Mouse (Mus musculus) neural tube, embryonic 12.5 days (tissue): ENCODE measurements around the gene Kdelr2. TPM values are rescaled to one million over a fixed set of nuclear protein-coding genes. Genes with fewer than 3 reads are reported as not detected.
"Not testable (repeated sequence)": the region's sequence is repeated elsewhere in the genome, so short reads cannot be mapped to it uniquely, and the experiment has no call there.

Source experiments
- ATAC-seq: fragments of 200-750 bp; cut with Nextera tagmentation; 2 replicates; pipeline ENCODE4 v1.8.0; 2017; ENCODE audit warnings: low read depth, mild to moderate bottlenecking, moderate TSS enrichment, moderate library complexity; ENCODE audit not compliant: low FRiP score
- H3K27ac ChIP-seq: fragments of 300-500 bp; sonication (generic); 2 replicates; pipeline ENCODE4 v1.5.1; 2016
- H3K27me3 ChIP-seq: fragments of 300-500 bp; sonication (generic); replicated peaks from 2 replicates; pipeline ENCODE4 v1.6.1; 2016; ENCODE audit warnings: mild to moderate bottlenecking
- H3K36me3 ChIP-seq: fragments of 300-500 bp; sonication (generic); 2 replicates; pipeline ENCODE4 v1.6.1; 2016; ENCODE audit warnings: mild to moderate bottlenecking
- H3K4me1 ChIP-seq: fragments of 300-500 bp; sonication (generic); 2 replicates; pipeline ENCODE4 v1.6.1; 2016
- H3K4me2 ChIP-seq: fragments of 300-500 bp; sonication (generic); replicated peaks from 2 replicates; pipeline ENCODE4 v1.6.1; 2016; ENCODE audit warnings: mild to moderate bottlenecking
- H3K4me3 ChIP-seq: fragments of 300-500 bp; sonication (generic); 2 replicates; pipeline ENCODE4 v1.5.1; 2016
- H3K9ac ChIP-seq: fragments of 300-500 bp; sonication (generic); 2 replicates; pipeline ENCODE4 v1.6.1; 2016; ENCODE audit warnings: mild to moderate bottlenecking
- H3K9me3 ChIP-seq: fragments of 300-500 bp; sonication (generic); 2 replicates; pipeline ENCODE4 v1.6.1; 2016; ENCODE audit warnings: mild to moderate bottlenecking
- WGBS: fragments of 180-500 bp; shearing (Covaris S2); methylation state at CpG from one replicate; pipeline ENCODE4 v1.1.7; 2016; 5-methylcytosine and 5-hydroxymethylcytosine counted together
- polyA plus RNA-seq: library from polyadenylated mRNA; unstranded; fragments of >200 nt; fragmentation: Nextera tagmentation; extraction: Ambion mirVana; gene quantifications from 2 replicates; pipeline ENCODE4 v1.2.1, GENCODE M21; 2016

The Kdelr2 gene
- polyA plus RNA-seq, 1 experiment from 2014 or later, result 164 TPM

DNA sequence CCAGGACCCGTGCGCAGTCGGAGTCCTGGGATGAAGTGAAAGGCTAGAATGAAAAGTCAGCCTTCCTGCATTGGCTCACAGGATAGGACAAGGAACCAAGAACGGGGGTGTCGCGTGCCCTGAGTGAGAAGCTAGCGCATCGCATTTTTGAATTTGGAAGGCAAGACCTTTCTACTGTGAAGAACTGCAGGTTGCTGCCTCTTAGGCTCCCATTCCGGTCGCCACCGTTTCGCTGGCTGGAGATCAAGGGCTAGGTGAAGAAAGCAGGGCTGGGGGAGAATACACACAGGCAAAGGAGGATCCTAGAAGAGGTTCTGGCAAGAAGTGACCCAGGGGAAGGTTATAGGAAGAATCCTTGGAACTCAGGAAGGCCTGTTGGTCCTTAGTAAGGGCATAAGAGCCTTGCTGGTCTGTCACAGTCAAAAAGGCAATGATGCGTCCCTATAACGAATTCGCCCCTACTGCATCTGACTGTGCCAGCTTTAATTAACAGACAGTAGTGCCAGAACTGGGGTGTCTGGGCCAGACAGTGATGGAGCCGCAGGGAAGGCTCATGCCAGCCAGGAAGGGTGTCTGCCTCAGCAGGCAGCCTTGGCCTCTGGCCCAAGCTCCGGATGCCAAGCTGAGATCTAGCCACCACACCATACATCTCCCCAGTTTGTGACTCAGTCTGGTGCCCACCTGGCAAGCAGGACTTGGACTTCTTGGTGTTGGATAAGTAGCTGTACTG, 33.1 kb upstream of the Kdelr2 start:
- no peaks in the 10 kb centered on the region for H3K36me3 ChIP-seq
- ATAC-seq, result no peak
- peak overlapping the region; percentile 13; the same call in 1 of the 2 replicates for H3K4me3 ChIP-seq
- H3K27me3 ChIP-seq, result peaks cover 90% of the 10 kb centered on the region
- H3K4me2 ChIP-seq, result peak overlapping the region; percentile 55
- peaks cover 9% of the 10 kb centered on the region for H3K4me1 ChIP-seq
- H3K27ac ChIP-seq, result no peak overlapping the region
- no peaks in the 10 kb centered on the region for H3K9me3 ChIP-seq
- 26% methylated on average over 17 of the region's 17 CpGs for WGBS
- H3K9ac ChIP-seq, result no peak overlapping the region

DNA sequence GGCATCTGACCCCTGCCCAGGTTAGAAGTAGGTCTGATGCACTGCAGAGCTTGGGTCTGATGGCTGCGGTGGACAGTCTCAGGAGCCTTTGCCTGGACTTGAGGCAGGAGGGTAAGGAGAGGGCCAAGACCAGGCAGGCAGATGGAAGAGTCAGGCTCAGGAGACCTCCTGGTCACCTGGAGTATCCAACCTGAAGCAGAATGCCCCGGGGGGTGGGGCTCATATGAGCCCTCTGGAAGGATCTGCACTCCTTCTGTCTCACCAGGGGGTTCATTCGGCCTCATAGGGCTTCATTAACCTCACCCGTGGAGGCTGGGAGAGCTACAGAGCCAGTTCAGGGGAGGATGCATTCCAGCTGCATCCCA, 32.5 kb upstream of the Kdelr2 start:
- Histone ChIP-seq H3K9me3 (0 out of 2 replicates have a peak, but pooled peaks cover under 1% of the 10 kb centered on the region), H3K36me3 (no peaks in the 10 kb centered on the region), H3K4me1 (peaks cover 9% of the 10 kb centered on the region), H3K4me3 (no peak overlapping the region), H3K27ac (no peak overlapping the region), H3K27me3 (peaks cover 85% of the 10 kb centered on the region), H3K9ac (no peak overlapping the region), H3K4me2 (no peak overlapping the region)
- ATAC-seq, result no peak
- WGBS, result 48% methylated on average over 4 of the region's 4 CpGs

DNA sequence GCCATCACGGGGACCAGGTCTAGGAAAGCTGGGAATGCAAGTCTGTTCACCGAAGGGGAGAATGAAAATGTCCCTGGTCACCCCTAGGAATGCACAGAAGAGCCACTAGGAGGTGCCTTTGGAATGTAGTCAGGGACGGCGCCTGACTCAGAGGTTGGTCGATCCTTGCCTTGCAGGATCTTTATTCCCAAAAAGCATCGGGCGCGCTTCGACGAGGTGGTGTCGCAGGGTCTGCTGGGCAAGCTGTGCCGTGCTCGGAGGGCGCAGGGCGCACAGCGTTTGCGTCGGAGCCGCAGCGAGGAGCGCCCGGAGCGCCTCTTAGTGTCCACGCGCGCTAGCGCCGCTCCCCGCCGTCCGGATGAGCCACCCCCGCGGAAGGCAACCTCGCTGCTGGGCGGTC, 30.8 kb upstream of the Kdelr2 start:
- ATAC-seq, result no peak
- peaks cover 78% of the 10 kb centered on the region for H3K27me3 ChIP-seq
- H3K9ac ChIP-seq, result no peak overlapping the region
- H3K27ac ChIP-seq, result no peak overlapping the region
- peak overlapping the region; percentile 22 for H3K4me3 ChIP-seq
- H3K36me3 ChIP-seq, result no peaks in the 10 kb centered on the region
- whole genome bisulfite sequencing, result 2% methylated on average over 35 of the region's 35 CpGs
- 0 out of 2 replicates have a peak, but pooled peaks cover 4% of the 10 kb centered on the region for H3K9me3 ChIP-seq
- peaks cover 9% of the 10 kb centered on the region for H3K4me1 ChIP-seq
- H3K4me2 ChIP-seq, result peak overlapping the region; percentile 59

DNA sequence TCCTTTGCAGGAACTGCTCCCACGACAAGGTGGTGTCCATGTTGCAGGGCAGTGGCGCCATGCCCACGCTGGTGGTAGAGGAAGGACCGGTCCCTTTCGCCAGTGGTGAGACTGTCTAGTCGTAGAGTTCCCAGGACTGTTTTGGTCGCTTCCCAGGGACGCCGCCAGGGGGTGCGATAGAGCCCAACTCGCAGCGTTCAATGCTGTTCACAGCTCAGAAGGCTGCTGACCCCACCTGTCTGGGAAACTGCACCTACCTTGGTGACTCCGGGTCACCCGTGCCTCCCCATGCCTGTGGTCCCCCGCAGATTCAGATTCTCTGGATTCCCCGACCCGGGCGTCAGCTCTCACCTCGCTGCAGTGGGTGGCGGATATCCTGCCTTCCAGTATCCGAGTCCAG, 28.4 kb upstream of the Kdelr2 start:
- WGBS, result 8% methylated on average over 21 of the region's 21 CpGs
- no peak overlapping the region for H3K4me3 ChIP-seq
- ATAC-seq, result no peak
- H3K9ac ChIP-seq, result no peak overlapping the region
- H3K4me2 ChIP-seq, result peak overlapping the region; percentile 42
- peaks cover 3% of the 10 kb centered on the region for H3K4me1 ChIP-seq
- H3K9me3 ChIP-seq, result 0 out of 2 replicates have a peak, but pooled peaks cover 4% of the 10 kb centered on the region
- H3K27me3 ChIP-seq, result peaks cover 54% of the 10 kb centered on the region
- no peak overlapping the region for H3K27ac ChIP-seq
- H3K36me3 ChIP-seq, result no peaks in the 10 kb centered on the region

DNA sequence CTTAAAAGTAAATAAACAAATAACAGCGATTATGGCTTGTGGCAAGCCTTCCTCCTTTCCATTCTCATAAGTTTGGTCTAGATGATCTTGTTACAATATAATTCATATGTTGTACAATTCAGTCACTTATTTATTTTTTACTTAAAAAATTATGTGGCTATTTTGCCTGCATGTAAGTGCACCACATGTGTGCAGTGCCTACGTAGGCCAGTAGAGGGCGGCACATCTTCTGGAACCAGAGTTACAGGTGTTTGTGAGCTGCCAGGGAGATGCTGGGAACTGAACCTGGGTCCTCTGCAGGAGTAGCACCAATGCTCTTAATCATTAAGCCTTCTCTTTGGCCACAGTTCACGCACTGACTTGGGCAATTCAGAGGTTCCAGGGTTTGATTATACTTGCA, 27.5 kb upstream of the Kdelr2 start:
- H3K4me2 ChIP-seq, result no peak overlapping the region
- WGBS, result 87% methylated on average over 4 of the region's 4 CpGs
- 0 out of 2 replicates have a peak, but pooled peaks cover 4% of the 10 kb centered on the region for H3K9me3 ChIP-seq
- H3K9ac ChIP-seq, result no peak overlapping the region
- peaks cover 45% of the 10 kb centered on the region for H3K27me3 ChIP-seq
- H3K36me3 ChIP-seq, result no peaks in the 10 kb centered on the region
- no peak overlapping the region for H3K4me3 ChIP-seq
- ATAC-seq, result no peak
- H3K27ac ChIP-seq, result no peak overlapping the region
- H3K4me1 ChIP-seq, result no peaks in the 10 kb centered on the region; the same call in 1 of the 2 replicates

DNA sequence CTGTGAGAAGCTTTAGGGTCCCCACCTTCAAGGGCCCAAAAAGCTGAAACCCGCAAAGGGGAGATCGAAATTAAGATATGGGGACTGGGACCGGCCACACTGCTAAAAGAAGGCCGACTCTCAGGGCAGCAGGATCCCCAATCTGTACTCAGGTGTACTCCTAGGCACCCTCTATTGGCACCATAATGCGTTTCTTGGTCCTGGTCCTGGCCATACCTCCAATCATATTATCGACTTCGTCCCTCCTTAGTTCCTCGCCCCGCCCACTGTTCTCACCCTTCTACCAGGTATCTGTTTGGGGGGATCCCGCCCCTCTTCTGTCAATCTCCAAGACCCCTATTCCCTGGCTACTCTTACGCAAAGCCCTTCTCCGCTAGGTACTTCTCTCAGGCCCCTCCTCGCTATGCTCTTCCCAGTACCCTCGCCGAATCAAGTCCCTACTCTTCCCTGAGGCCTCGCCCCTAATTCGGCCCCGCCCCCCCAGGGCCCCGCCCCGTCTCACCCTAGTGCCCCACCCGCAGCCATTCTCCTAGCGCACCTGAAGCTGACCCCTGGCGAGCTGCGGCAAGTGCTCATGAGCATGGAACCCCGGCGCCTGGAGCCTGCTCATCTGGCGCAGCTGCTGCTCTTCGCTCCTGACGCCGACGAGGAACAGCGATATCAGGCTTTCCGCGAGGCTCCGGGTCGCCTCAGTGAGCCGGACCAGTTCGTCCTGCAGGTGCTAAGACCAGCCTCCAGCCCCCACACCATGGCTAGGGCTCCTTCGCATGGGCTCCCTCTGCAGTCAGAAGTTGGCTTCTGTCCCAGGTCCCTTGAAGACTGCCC, 16.6 kb upstream of the Kdelr2 start:
- Histone ChIP-seq H3K9me3 (no peaks in the 10 kb centered on the region), H3K4me2 (peak overlapping the region; percentile 67), H3K4me1 (peaks cover 5% of the 10 kb centered on the region), H3K27me3 (peaks cover 38% of the 10 kb centered on the region), H3K4me3 (peak overlapping the region; percentile 25), H3K9ac (peak overlapping the region; percentile 26; the same call in 1 of the 2 replicates), H3K27ac (no peak overlapping the region), H3K36me3 (no peaks in the 10 kb centered on the region)
- peak; percentile 25; the same call in 1 of the 2 replicates for ATAC-seq
- WGBS, result 8% methylated on average over 39 of the region's 39 CpGs

DNA sequence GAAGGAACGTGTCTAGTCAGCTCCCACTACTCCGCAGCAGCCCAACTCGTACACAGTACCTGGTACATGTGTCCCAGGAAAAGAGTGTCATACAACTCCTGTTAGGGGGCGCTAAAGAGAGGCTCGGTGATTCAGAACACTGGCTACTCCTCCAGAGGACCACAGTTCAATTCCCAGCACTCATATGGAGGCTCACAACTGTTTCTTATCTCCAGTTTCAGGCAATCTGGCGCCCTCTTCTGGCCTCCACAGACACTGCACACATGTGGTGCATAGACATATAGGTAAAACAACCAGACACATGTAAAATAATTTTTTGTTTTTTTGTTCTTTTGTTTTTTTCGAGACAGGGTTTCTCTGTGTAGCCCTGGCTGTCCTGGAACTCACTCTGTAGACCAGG, 9.5 kb upstream of the Kdelr2 start:
- Histone ChIP-seq H3K36me3 (no peaks in the 10 kb centered on the region), H3K9me3 (0 out of 2 replicates have a peak, but pooled peaks cover 3% of the 10 kb centered on the region), H3K4me1 (no peaks in the 10 kb centered on the region), H3K27ac (no peak overlapping the region), H3K9ac (no peak overlapping the region), H3K4me3 (no peak overlapping the region), H3K4me2 (no peak overlapping the region), H3K27me3 (no peaks in the 10 kb centered on the region)
- WGBS, result 76% methylated on average over 7 of the region's 7 CpGs
- ATAC-seq, result no peak

DNA sequence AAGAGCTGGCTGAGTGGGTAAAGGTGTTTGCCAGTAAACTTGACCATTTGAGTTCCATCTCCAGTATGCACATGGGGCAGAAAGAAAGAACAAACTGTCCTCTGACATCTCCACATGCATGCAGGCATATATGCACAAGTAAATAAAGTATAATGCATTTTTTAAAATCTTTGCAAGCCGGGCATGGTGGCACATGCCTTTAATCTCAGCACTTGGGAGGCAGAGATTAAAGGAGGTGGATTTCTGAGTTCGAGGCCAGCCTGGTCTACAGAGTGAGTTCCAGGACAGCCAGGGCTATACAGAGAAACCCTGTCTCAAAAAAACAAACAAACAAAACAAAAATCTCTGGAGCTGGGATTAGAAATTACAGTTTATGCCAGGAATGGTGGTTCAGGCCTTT, 8.7 kb upstream of the Kdelr2 start:
- not testable (repeated sequence) for ATAC-seq, H3K9ac ChIP-seq, H3K4me3 ChIP-seq, H3K27me3 ChIP-seq, H3K9me3 ChIP-seq, H3K27ac ChIP-seq, H3K4me2 ChIP-seq, H3K4me1 ChIP-seq, H3K36me3 ChIP-seq
- 95% methylated on average over 2 of the region's 2 CpGs for WGBS

DNA sequence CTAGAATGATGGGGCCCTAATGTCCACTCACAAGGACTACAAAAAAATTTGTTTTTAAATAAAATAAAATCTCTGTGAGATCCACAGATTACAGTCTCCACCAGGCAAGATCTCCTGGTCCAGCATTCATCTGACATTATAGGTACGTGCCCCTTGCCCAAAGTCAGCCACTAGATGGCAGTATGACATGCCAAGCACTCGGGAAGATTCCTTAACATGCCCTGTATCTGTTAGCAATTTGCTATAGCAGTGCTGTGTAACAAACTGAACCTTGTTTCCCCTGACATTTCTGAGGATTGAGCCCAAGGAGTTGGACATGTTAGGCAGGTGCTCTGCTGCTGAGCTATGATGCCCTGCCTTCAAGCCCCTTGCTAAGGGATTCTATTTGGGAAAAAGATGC, 8.0 kb upstream of the Kdelr2 start:
- Histone ChIP-seq H3K4me1 (no peaks in the 10 kb centered on the region), H3K4me2 (no peak overlapping the region), H3K36me3 (no peaks in the 10 kb centered on the region), H3K27ac (no peak overlapping the region), H3K27me3 (no peaks in the 10 kb centered on the region), H3K9ac (no peak overlapping the region), H3K9me3 (0 out of 2 replicates have a peak, but pooled peaks cover 3% of the 10 kb centered on the region), H3K4me3 (no peak overlapping the region)
- WGBS, result 40% methylated on average over 2 of the region's 2 CpGs
- ATAC-seq, result no peak

DNA sequence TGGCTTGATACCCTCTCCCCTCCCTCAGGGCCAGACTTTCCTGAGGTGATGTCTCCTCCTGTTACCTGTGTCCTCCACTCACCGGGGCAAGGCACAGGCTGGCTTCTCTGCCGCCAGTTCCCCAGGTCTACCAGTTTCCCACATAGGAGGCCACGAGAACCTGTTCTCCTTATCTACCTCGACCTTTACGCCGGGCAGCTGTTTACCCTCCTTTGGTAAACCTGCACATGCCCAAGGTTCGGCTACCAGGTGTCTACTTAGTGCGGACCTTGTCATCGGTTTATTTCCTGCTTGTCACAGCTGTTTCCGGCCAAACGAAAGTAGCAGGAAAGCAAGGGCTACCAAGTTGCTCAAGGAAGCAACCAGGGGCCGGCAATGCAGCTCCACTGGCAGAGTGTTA, 3.1 kb upstream of the Kdelr2 start:
- no peak overlapping the region for H3K27ac ChIP-seq
- H3K4me3 ChIP-seq, result no peak overlapping the region
- no peak overlapping the region for H3K4me2 ChIP-seq
- no peaks in the 10 kb centered on the region for H3K36me3 ChIP-seq
- no peaks in the 10 kb centered on the region for H3K9me3 ChIP-seq
- H3K9ac ChIP-seq, result no peak overlapping the region
- peaks cover 19% of the 10 kb centered on the region for H3K4me1 ChIP-seq
- 94% methylated on average over 12 of the region's 12 CpGs for WGBS
- no peaks in the 10 kb centered on the region for H3K27me3 ChIP-seq
- no peak for ATAC-seq

DNA sequence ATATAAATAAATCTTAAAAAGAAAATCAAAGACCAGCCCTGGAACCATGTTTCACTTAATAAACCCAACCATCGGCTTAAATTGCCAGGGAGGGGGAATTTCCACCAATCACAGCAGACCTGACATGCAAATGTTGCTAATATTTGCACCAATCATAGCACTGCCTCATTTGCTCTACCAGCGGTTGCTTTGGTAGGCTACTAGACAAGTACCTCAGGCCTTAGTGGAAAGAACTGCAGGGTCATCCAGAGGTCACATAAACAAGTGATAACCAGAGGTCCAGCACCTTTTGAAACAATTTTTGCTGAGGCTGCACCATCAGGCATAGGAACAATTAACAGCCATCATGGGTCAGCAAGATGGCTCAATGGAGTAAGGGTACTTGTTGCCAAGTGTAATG, 2.1 kb upstream of the Kdelr2 start:
- no peaks in the 10 kb centered on the region for H3K9me3 ChIP-seq
- H3K4me1 ChIP-seq, result peaks cover 19% of the 10 kb centered on the region
- H3K27me3 ChIP-seq, result no peaks in the 10 kb centered on the region
- H3K4me3 ChIP-seq, result no peak overlapping the region
- no peak overlapping the region for H3K4me2 ChIP-seq
- WGBS, result 80% methylated on average over 2 of the region's 2 CpGs
- no peak overlapping the region for H3K9ac ChIP-seq
- H3K36me3 ChIP-seq, result peaks cover 6% of the 10 kb centered on the region; the same call in 1 of the 2 replicates
- no peak for ATAC-seq
- no peak overlapping the region for H3K27ac ChIP-seq

DNA sequence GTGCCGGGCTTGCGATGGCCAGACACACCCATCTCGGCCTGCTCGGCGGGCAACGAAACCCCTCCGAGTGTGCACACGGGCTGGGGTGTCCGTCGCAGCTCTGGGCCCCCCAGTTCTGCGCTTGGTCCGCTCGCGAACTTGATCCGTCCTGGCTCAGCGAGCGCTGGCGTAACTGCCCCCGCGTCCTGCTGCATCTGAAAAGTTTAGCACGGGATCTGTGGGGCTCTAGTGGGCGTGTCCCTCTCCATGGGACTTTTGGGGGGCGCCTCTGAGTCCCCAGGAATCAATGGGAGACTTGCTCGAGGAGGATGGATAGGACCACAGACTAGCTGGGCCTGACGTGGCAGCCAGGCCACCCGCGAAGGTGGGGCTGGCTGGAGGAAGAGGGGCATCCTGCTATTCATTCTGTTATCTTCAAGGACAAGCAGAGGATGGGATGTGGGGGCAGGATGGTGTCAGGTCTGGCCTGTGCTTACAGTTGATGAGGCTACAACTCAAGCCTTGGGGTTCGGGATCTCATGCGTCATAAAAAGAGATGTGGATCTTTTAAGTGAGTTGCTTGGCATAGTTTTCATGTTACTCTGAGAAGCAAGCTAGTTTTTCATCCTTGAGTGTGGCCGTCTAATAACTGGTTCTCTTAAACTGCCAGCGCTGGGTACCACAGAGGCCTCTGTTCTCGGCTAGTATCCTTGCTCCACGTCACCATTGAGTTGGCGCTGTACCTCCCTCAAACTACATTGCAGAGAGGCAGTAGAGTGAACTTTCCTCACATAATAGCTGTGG, 701 bp downstream of the Kdelr2 start:
- WGBS, result 7% methylated on average over 34 of the region's 34 CpGs
- no peaks in the 10 kb centered on the region for H3K9me3 ChIP-seq

More for the DNA sequence above, 701 bp downstream of the Kdelr2 start:
- Histone ChIP-seq H3K9ac (peak overlapping the region; percentile 88), H3K27ac (peak overlapping the region; percentile 26; the same call in 1 of the 2 replicates), H3K4me2 (peak overlapping the region; percentile 91), H3K36me3 (peaks cover 19% of the 10 kb centered on the region), H3K4me3 (peak overlapping the region; percentile 90), H3K27me3 (no peaks in the 10 kb centered on the region), H3K4me1 (peaks cover 19% of the 10 kb centered on the region)
- ATAC-seq, result peak; percentile 42; the same call in 1 of the 2 replicates
